Mouse (Mus musculus): ENCODE data around the gene Cldn7. TPM values are rescaled to one million over a fixed set of nuclear protein-coding genes. Genes with fewer than 3 reads are reported as not detected.

The Cldn7 gene
- total RNA-seq, 2 experiments from 2014 or later: 0.38 TPM; not detected in 1

- no peak for DNase-seq
Observed at GRCm38 (mm10) chr11:69991711-69992110, 27.1 kb downstream of the Cldn7 start.

GRCm38 (mm10) chr11:69992396-69992795 lies 27.8 kb downstream of the Cldn7 start:
- no peak for DNase-seq

GRCm38 (mm10) chr11:69992932-69993331 lies 28.4 kb downstream of the Cldn7 start:
- DNase-seq: no peak

DNA sequence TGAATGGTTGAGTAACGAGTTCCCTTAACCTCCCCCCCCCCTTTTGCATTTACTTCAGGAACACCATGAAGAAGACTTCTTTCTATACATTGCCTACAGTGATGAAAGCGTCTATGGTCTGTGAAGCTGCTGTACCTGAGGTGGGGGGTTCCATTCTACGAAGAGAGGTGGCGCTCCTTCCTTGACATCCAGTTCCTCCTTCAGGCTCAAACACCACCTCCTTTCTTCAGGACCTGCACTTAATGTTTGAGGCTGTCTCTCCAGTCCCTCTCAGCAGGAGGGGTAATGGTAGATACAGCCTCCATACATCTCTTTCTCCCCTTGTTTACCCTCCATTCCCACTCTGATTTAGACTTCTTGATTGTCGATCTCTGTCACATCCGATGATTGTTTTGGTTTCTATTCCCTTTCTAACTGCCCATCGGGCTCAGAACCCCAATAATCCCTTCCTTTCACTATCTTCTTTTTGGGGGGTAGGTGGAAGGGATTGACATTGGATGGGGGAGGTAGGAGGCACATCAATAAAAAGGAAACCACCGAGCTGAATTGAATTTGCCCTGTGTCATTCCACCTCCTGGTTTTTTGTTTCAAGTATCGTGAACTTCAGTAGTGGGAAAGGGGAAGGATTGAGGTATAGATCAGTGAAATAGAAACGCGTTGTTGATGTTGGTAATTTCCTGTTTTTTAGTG lies 30.0 kb downstream of the Cldn7 start:
- no peak for DNase-seq

- peak; percentile 93 for DNase-seq
Observed at GRCm38 (mm10) chr11:69995391-69995960, 30.9 kb downstream of the Cldn7 start, which contains the start of gene Phf23. Gene Phf23, plus strand, starts transcription at chr11:69995777.

DNA sequence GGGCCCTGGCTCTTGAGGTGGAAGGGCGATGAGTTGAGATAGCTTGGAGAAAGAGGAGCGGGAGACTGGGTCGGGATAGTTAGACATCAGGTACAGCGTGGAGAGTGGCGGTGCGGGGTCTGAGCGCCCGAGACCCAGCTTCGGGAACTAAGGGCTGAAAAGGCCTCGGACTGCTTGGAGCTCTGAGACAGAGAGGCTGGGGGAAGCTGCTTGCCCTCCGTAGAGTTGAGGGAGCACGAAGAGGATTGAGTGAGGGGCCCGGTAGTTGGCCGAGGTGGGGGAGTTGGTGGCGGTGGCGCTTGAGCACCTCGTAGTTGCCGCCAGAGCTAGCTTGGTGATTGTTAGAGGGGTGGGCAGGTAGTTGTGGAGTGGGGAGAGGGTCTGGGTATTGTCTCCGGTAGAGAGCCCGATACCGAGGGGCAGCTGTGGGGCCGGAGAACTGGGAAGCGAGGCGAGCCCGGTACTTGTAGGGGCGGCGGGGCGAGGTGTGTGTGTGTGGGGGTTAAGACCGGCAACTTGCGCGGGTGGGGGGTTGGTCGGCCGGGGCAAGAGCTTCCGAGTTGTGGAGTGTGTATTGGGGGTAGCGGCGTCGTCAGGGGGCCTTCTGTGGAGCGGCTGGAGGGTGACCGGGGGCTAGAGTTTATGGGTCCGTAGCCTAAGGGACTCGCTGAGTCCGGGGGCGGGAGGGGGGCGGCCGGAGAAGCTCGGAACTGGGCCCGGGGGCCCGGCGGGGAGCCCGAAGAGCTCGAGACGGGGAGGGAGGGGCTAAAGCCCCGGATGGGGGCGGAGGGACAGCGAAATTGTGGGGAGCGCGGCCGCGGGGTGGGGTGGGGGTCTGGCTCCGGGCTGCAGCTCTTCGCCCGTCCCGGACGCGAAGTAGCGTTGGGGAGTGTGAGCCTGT lies 31.8 kb downstream of the Cldn7 start:
- peak; percentile 73 for DNase-seq

GRCm38 (mm10) chr11:69997070-69997509 lies 32.5 kb downstream of the Cldn7 start:
- peak; percentile 94 for DNase-seq

DNA sequence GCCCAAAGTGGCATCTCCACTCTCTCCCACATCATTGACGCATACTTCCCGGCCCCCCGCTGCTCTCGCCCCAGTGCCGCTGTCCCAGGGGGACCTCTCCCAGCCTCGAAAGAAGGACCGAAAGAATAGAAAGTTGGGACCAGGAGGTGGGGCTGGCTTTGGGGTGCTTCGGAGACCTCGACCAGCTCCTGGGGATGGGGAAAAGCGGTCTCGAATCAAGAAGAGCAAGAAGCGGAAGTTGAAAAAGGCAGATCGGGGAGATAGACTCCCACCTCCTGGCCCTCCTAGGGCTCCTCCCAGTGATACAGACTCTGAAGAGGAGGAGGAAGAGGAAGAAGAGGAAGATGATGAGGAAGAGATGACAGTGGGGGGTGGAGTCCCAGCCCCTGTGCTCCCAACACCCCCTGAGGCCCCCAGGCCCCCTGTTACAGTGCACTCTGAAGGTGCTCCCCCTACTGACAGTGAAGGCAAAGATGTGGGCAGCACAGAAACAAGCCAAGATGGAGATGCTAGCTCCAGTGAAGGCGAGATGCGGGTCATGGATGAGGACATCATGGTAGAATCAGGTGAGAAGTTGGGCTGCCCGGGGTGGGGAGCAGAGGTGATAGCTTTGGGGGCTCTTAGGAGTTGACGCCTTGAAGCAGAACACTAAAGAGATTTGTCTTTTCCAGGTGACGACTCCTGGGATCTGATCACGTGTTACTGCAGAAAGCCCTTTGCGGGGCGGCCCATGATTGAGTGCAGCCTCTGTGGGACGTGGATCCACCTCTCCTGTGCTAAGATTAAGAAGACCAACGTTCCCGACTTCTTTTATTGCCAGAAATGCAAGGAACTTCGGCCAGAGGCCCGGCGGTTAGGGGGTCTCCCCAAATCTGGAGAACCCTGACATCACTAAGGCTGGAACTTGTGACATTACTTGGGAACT lies 34.2 kb downstream of the Cldn7 start:
- DNase-seq: no peak

DNA sequence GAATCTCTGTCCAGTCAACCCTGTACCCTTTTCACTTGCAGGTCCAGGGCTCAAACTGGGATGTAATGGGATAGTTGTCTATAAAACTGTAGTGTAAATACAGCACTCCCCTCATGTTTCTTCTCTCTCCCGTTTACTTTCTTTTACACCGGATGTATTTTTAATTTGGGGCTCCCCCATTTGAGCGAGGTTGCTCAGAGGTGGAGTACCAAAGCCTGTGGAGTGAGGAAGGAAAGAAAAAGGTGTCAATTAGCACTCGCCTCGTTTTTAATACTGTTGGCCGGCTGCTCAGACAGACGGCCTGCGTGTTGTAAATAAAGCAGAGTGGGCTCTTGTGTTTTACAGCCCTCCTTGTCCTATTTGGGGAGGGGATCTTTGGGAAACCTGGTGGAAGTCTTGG lies 35.1 kb downstream of the Cldn7 start:
- no peak for DNase-seq

DNA sequence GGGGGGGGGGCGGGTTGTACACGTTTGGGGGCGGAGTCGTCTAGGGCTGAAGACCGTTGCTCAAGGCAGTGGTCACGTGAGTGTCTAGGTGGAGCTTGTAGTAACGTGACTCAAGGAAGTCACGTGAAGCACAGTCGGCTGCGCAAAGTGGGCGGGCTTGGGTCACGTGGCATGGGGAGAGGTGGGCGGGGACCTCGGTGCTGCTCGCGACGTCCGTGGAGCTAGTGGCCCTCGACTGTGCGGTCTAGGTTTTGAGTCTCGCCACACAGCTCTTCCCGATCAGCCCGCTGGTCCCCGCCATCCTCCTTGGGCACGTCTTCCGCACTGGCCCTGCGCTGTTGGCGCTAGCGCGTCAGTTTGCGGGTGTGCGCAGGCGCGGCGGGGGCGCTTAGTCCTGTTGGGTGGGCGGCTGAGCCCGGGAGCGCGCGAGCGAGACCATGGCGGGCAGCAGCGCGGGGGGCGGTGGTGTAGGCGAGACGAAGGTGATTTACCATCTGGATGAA lies 35.9 kb downstream of the Cldn7 start, which contains the start of gene Dvl2:
TSS of gene Dvl2 (plus strand) at position 200 of the 503 bp plus-strand sequence.
- peak; percentile 88 for DNase-seq

- no peak for DNase-seq
Observed at GRCm38 (mm10) chr11:70001159-70001558, 36.6 kb downstream of the Cldn7 start.

DNA sequence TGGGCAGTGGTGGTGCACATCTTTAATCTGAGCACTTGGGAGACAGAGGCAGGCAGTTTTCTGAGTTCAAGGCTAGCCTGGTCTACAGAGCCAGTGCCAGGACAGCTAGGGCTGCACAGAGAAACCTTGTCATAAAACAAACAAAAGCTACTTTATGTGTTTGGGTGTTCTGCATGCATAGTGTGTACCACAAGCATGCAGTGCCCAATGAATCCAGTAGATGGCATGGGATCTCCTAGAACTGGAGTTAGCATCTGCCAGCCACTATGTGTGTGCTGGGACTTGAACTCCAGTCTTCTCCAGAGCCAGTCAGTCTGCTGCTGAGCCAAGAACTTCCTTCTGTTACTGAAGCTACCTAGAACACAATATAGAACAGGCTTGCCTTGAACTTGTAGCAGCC lies 37.3 kb downstream of the Cldn7 start:
- no peak for DNase-seq

DNA sequence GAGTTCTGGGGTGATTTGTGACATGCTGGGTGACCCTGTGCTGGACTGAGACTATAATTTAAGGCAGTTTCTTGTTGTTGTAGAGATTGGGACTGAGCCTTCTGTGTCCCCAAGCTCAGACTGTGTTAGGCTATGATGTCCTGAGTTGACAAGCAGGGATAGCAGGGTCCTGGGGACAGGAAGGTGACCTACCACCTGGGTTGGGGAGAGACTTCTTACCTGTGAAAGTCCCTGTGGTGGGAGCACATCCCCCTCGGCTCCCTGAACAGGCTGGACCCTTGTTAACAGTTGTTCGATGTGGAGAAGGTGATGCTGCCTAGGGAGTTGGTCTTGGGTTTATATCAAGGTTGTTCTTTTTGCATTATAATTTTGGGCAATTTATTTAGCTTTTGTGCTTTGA lies 37.9 kb downstream of the Cldn7 start:
- DNase-seq: no peak

DNA sequence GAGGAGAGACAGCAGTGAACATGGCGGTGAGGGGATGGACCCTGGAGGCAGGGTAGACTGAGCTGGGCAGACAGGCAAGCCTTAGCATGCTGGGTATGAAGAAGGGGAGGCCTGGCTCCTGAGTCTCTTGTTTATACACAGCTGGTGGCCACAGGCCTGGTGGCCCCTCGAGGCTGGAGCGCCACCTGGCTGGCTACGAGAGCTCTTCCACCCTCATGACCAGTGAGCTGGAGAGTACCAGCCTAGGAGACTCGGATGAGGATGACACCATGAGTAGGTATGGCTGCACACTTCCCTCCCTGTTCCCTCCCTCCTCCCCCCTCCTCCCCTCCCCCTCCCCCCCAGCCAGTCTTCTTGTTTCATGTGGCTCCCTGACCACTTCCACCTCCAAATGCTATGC lies 40.9 kb downstream of the Cldn7 start:
- DNase-seq: no peak

GRCm38 (mm10) chr11:70010033-70010432 lies 45.5 kb downstream of the Cldn7 start:
- no peak for DNase-seq

DNA sequence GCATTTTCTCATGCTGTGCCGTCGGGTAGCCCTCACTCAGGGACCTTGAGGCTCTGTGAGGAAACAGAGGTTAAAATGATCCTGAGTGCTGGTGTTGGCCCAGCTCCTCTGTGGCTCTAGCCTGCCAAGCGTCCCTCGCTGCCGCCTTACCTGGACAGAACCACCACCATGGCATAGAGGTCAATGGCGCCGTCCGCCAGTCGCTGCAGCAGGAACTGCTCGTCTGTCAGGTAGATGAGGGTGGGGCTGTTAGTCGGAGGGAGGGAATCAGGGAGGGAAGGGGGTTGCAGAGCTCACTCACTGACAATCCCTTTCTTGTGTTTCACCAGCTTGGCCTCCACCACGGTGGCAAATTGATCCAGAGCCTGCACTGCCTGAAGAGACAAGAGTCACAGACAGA lies 46.0 kb downstream of the Cldn7 start:
- DNase-seq: no peak

DNA sequence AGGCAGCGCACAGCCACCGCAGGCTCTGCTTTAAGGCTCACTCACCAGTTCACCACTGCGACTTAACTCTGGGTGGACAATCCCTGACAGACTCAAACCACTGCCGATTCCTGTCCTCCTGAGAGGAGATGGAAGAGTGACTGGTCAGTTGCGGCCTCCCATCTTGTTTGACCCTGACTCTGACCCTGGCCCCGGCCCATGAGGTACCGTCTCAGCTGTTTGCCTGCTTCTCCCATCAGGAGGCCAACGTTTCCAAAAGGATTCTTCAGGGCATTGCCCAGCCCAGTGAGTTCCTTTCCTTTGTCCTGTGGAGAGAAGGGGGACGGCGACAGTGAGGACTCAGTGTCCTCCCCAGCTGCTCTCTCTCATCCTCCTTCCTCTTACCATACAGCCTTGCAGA lies 46.4 kb downstream of the Cldn7 start:
- no peak for DNase-seq

DNA sequence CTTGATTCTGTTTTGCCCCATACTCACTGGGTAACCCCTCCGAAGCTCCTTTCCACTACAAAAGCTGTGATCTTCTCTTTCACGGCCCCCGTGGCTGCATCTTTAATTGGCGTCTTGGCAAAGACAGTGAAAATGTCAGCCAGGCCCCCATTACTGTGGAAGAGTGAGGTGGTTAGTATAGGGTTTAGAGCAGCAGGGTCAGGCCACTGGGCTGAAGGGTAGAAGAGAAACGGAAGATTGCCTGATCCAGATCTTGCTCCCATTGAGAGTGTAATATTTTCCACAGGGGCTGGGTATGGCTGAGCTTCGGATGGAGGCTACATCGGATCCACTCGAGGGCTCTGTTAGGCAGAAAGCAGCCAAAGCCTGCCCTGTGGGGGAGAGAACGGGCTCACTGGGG lies 48.4 kb downstream of the Cldn7 start:
- DNase-seq: no peak

DNA sequence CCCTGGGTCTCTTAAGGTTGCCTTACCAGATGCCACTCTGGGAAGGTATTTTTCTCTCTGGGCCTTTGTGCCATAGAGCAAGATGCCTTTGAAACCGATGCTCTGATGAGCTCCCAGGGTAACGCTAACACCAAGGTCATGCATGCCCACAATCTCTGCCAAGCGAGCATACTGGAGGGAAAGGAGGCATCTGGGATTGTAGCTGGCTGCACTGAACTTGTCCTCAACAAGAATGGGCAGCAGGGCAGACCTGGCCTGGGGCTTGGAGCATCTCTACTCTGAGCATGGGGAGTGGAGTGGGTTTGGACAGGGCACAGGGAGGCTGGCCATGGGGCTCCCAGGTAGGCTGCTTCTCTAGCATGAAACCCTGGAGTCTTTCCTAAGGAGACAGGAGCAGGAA lies 48.8 kb downstream of the Cldn7 start:
- no peak for DNase-seq

DNA sequence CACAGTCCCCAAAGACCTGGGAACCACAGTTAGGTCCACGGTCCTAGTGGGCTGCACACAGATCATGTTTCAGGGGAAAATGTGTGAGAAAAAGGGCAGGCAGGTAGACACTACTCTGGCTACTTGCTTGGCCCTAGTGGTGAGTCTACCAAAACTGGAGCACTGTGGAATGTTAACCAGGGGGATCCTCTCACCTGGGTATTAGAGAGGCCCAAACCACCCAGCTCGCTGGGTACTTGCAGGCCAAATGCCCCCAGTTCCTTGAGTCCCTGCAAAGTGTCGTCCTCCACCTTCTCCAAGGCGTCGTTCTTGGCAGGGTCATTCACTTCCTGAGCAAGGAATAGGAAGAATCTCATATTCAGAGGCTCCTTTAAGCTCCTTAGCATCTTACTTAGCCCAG lies 49.5 kb downstream of the Cldn7 start:
- no peak for DNase-seq

DNA sequence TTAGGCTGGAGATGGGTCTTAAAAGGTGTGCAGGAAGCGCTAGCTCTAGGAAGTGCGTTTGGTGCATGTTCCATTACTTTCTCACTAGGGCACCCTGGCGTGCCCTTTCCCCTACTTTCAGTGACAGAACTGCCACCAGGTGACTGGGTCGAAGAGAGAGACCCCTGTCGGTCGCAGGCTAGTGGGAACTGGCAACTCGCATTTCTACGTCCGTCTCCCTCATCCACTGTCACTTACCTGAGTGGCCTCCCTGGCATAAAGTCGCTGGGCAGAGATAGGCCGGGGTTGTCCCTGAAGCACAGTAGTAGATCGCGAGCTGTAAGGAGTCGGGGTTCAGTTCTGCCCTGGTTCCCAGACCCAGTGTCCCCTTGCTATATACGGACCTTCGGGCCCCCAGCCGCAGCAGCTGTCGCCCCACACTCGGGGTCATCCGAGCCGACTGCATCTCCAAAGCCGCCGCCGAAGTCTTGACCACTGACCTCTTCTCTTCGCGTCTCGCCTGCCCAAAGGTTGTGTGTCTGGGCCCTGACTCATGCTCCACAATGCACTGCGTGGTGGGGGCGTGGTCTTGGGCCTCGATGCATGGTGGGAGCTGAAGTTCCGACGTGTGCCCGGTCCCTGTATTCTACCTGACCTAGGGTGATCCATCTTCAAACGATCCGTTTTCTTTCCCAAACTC lies 50.4 kb downstream of the Cldn7 start, which contains the start of gene Acadvl:
TSS of gene Acadvl (minus strand) at position 532 of the 679 bp plus-strand sequence.
- peak; percentile 84 for DNase-seq

Measured in gastrocnemius, postnatal 10 days (tissue).